Mouse (Mus musculus) bone marrow, adult 2 months (tissue): Measurements from ENCODE around the gene Ubash3b.

ENCODE experiments used
- CTCF ChIP-seq: fragments of 200-500 bp; IDR thresholded peaks from 2 replicates; pipeline ENCODE4 v1.5.1; 2011; ENCODE audit warnings: low read length, control low read depth; ENCODE audit not compliant: control insufficient read depth, insufficient read depth
- POLR2A ChIP-seq: fragments of 200-500 bp; IDR thresholded peaks from 2 replicates; pipeline ENCODE4 v1.6.1; 2011; ENCODE audit warnings: low read depth, mild to moderate bottlenecking, control low read depth, low read length, borderline replicate concordance; ENCODE audit not compliant: control insufficient read depth

GRCm38 (mm10) chr9:41207130-41208104 is 45.9 kb upstream of the Ubash3b start:
- TF ChIP-seq CTCF (peak; percentile 90), POLR2A (no peak)
